Mouse (Mus musculus): ENCODE measurements around the gene Sel1l3.

Sel1l3 gene

DNA sequence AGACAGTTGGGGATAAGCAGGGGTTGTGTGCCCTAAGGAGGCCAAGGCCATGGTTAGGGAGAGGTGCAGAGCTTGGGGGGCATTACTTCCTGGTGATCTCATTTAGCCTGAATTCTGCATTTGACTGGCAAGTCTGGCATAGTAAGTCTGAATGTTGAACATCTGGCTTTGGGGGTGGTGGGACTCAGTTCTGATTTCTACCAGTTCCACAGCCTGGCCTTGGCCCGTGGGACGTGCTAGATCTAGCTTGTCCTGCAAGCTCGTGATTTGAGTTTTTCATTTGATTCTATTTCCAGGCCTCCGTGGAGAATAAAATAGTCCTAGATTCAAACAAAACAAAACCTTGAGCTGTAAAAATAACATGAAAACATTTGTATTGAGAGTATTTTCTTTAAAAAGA lies 46.2 kb downstream of the Sel1l3 start:
- no peak for TF ChIP-seq GATA4 (IDR thresholded peaks at IDR 0.05; ENCODE audit: insufficient replicate concordance, low read length)

DNA sequence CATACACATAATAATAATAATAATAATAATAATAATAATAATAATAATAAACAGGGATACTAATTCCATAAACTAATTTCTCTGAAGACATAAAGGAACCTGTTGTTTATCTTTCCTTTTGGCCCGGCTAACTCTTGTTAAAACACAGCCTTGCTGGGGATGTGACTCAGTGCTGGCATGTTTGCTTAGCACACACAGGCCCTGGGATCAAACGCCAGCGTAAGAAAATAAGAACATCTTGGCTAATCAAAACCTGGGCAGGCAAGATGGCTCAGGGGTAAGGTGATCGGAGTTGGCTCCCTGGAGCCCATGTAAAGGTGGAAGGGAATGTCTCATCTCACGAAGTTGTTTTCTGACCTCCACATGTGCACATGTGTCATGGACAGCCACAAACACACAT lies 48.1 kb downstream of the Sel1l3 start:
- TF ChIP-seq GATA4 (IDR thresholded peaks at IDR 0.05; ENCODE audit: insufficient replicate concordance, low read length) = no peak

DNA sequence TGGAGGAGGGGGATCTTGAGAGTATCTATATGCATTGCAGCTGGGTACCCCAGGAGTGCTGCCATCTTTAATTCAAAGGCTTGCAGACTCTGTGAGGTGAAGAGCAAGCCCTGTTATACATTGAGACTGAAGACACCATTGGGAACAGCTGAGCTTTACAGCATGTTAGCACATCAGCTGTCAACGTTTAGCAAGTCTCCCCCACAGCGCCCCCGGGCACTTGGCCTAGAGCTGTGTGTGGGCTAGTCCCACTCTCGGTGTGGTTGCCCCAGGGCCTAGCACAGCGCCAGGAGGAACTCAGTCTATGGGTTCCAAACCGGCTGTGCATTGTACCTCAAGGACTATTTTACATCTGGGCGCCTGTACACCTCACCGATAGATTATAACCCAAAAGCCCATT lies 51.3 kb downstream of the Sel1l3 start:
- TF ChIP-seq GATA4 (IDR thresholded peaks at IDR 0.05; ENCODE audit: insufficient replicate concordance, low read length) = no peak

DNA sequence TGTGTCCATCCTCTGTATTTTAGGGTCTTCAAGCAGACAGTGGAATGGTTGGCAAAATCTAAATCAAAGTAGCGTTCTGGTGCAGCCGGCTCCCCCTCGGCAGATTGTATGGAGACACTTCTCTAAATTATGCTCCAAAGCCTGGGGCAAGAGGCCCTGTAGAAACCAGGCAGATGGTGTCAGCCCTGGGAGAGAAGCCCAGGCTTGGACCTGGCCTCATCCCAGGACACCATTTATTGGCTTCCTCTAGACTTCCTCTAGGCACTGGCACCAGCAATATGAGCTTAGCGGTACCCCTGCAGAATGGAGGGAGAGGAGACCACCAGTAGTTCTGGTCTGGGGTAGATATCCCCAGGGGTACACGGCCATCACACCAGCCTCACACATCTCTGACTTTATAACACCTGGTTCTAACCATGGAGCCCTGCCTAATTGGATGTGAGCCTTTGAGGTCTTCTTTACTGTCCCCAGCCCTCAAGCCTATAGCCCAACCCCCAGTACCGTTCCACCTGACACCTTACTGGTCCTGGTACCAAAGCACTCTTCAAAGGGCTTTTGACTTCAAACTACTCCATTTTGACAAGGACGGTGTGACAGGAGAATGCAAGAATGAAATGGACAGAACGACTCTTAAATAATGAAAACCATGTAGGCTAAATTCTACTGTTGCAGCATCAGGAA lies 52.1 kb downstream of the Sel1l3 start:
- no peak for TF ChIP-seq GATA4 (IDR thresholded peaks at IDR 0.05; ENCODE audit: insufficient replicate concordance, low read length)

DNA sequence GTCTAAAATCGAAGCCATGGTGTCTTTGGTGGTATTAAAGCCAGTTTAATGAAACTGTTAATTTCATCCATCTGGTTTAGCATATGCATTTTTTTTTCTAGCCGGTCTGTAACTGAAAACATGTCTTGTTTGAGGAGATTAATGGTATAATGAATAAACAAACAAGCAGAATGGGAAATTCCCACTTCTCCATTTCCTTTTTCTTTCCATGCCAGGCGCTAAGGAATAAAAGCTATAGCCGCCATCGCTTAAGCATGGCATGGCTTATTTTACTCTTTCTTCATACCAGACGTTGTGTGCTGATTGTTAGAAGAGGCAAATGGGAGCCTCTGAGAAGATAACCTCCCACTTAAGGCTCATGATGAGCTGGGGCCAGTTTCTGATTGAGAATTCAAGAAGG lies 53.5 kb downstream of the Sel1l3 start:
- TF ChIP-seq GATA4 (IDR thresholded peaks at IDR 0.05; ENCODE audit: insufficient replicate concordance, low read length) = no peak

DNA sequence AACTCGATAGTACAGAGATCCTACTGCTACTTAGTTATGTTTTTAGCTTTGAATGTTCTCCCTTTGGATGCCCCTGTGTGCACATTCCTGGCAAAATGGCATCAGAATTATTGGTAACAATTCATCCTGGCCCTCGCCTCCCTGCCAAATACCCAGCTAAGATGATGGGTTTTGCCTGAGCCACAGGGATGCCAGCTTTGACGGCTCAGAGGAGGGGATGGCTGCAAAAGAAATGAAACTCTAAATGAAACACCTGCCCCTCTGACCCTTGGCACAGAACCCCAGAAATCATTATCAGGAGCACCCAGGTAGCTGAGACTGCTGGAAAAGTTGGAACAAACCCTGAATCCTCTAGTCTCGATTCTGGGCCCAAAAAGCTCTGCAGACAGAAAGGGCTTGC lies 54.1 kb downstream of the Sel1l3 start:
- no peak for TF ChIP-seq GATA4 (IDR thresholded peaks at IDR 0.05; ENCODE audit: insufficient replicate concordance, low read length)

DNA sequence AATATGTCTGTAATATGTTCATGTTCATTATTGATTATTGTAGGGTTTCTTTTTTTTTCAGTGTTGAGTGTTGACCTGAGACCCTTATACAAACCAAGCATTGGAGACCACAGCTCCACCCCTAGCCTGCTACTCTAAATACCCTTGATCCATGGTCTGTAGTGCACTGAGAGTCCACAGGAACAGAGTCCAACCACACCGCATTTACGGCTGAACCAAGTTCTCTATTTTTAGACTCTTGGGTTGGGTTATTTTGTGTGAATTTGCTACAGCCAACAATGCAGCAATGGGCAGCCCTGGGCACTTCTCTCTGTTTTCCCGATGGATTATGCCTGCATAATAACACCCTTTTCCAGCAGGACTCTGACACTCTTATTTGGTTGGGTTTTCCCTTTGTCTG lies 54.6 kb downstream of the Sel1l3 start:
- TF ChIP-seq GATA4 (IDR thresholded peaks at IDR 0.05; ENCODE audit: insufficient replicate concordance, low read length) = no peak

DNA sequence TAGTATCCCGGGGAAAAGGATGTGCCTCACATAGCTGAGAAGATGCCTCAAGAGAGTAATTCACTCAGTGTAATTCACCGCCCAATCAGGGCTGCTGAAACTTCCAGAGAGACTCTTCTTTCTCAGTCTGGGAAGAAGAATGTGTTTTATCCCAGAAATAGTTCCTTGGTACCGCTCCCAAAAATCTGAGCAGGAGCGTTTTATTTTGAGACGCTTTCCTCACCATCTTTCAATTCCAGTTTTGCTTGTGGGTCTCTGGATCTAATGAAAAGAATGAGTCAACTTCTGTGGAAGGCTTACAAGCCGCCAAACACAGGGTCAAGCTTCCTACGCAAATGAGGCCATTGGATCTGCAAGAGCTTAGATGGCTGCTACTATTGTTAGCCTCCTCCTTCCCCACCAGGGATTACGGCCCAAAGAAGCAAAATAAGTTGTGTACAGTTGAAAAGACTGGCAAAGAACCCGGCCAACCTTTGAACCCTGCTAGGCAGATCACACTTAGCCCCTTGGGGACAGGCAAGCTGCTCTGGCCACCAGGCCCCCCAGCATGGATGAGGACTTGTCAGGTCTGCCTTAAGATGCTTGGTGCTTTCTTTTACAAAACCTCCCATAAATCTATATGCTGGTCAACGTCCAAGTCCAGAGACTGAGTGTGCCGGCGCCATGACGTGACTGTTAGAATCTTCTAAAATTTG lies 57.6 kb downstream of the Sel1l3 start:
- TF ChIP-seq GATA4 (IDR thresholded peaks at IDR 0.05; ENCODE audit: insufficient replicate concordance, low read length) = no peak

DNA sequence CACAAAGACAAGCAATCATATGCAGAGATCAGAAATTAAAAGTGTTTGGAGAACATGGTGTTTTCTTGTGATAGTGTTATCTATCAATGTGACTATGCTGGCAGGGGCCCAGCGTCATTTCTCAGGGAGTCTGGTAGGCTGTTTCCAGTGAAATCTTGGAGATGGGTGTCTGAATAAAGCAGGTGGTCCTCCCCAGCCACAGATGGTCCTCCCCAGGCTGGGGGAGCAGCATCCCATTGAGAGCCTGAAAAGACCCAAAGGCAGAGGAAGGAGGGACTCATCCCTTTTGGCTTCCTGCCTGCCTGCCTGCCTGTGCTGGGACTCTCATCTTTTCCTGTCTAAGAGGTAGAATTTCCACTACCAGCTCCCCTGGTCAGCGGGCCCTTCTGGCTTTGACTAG lies 59.2 kb downstream of the Sel1l3 start:
- TF ChIP-seq GATA4 (IDR thresholded peaks at IDR 0.05; ENCODE audit: insufficient replicate concordance, low read length) = no peak

DNA sequence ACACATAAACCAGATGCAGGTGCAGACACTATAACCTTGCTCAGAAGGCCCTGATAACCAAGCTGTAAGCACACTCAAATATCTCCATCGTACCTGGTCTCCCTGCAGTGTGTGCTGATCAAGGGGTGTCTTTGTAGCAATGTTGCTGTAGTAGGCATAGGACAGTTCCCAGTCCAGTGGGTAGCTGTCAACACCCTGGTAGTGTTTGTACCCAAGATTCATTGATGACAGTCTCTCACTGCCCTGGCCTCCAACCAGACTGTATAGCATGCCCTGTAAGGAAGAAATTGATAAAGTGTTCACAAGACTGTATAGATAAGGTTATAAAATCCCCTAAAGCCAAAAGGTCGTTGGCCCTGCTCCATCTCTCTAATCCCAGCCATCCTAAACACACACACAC lies 59.6 kb downstream of the Sel1l3 start:
- no peak for TF ChIP-seq GATA4 (IDR thresholded peaks at IDR 0.05; ENCODE audit: insufficient replicate concordance, low read length)

DNA sequence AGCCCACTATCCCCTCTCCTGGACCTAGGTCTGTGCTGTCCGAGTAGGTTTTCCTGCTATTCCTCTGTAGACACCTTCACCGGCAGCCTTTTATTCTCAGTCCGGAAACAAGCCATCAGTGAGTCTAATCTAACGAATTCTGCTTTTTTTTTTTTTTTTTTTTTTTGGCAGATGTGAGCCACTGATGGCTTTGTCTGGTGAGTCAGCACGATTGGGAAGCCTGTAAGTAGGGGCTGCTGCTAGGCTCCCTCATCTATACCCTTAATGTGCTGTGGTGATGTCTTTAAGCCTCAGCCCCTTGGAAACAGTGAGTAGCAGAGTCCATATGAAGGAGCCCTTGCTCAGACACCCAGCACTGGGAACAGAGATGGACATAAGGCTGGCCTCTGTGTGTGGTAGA lies 60.6 kb downstream of the Sel1l3 start:
- no peak for TF ChIP-seq GATA4 (IDR thresholded peaks at IDR 0.05; ENCODE audit: insufficient replicate concordance, low read length)

DNA sequence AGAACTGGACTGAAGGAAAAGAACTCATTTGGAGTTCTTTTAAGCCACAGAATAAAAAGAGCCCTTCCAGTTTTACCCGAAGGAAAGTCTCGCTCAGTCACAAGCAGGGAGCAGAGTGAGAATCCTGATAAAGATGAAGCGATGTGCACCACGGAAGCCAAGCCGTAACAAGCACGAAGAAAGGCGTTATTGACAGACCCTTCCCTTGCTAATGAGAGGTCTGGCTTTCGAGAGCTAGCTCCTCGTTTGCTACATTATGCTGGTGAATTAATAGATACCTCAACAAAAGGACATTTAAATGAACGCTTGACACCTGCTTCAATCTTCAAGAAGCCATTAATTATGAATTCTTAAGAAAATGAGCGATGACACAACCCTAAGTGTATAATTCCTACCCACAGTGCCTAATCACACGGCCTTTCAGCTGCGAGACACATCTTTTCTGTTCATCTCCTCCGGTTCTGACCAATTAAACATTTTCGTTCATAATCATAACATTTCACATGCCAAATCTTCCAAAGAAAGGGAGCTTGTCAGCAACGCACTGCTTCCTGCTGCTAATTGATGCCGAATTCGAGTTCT lies 62.3 kb downstream of the Sel1l3 start:
- no peak for TF ChIP-seq GATA4 (IDR thresholded peaks at IDR 0.05; ENCODE audit: insufficient replicate concordance, low read length)

DNA sequence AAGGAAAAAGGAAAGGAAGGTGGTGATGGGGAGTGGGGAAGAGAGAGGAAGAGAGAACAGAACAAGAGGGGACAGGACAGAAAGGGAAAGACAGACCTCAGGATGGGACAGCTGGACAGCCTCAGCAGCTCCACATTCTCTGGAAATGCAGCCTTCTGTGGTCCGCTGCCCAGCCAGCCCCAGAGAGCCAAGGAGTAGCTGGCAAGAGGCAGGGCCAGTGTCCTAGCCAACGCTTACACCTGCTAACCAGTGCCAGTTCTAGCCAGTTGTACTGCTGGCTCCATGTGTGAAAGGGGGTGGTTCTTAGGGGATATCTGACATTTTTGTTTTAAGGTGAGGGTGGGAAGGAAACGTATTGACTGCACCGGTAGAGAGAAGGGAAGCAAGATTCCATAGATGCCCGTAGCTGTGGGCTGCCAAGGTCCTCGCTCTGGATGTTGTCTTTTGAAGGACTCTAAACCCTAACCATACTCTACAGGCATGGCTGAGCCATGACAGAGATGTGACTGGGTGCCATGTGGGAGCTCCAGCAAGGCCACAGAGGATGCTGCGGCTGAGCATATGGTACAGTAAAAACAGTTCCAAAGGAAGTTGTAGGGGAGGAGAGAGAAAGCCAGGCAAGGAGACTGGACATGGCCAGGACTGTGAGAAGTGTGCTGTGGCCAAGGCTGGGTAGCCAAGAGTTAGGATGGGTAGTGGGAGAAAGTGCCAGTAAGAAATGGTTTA lies 64.6 kb downstream of the Sel1l3 start:
- TF ChIP-seq GATA4 (IDR thresholded peaks at IDR 0.05; ENCODE audit: insufficient replicate concordance, low read length) = no peak

DNA sequence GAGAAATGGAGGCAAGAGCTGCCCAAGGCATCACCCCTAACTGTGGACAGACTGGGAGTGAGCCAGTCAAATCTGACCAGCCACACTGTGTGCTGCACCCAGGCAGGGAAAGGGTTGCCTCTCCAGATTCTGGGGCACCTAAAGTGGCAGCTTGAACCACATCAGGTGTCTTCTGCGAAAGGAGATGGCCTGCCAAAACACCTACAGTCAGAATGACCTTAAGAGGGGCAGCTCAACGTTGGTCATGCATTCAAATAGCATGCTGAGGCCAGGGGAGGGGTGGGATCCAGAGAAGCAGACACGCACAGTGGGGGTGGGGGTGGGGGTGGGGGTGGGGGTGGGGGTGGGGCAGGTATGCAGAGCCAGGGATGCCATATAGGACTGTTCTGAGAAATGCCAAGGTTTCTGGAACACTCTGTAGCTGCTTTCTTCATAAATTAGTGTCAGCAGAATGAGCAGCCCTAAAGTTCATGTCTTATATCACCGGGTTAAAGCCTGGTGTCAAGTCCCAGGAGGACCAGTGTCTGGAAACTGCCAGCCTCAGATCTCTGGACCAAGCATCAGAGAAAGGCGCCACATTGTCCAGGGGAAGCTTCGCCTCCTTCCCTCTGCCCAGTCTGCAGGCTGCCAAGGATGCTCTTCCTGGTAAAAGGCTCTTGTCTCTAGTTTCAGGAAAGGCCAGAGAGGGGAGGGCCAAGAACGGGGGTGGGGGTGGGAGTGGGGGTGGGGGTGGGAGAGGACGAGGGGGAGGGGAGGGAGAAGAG lies 65.4 kb downstream of the Sel1l3 start:
- TF ChIP-seq GATA4 (IDR thresholded peaks at IDR 0.05; ENCODE audit: insufficient replicate concordance, low read length) = no peak

DNA sequence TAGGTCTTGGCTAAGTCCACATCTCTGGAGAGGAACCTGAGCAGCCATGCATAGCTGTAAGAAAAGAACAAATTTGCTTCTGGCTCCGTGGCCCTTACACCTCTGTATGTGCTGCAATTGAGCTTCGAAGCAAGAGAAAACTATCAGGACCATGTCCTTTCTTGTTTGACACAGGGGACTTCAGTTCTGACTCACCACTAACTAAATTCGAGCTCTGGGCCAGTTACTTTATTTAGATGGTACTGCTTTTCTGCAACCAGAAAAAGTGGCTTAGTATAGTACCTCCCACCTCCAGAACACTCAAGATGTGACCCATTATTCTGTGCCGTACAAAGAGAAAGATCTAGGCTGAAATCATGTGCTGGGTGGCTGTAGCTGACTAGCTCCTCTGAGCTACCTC lies 66.3 kb downstream of the Sel1l3 start:
- no peak for TF ChIP-seq GATA4 (IDR thresholded peaks at IDR 0.05; ENCODE audit: insufficient replicate concordance, low read length)
